Mouse (Mus musculus) lung, embryonic 14.5 days (tissue): ENCODE data around the gene Fam216a. TPM values are rescaled to one million over a fixed set of nuclear protein-coding genes. Genes with fewer than 3 reads are reported as not detected.

ENCODE experiments used
- ATAC-seq: fragments of 200-750 bp; cut with Nextera tagmentation; 2 replicates; pipeline ENCODE4 v1.8.0; 2017; ENCODE audit warnings: mild to moderate bottlenecking, moderate TSS enrichment, moderate library complexity; ENCODE audit not compliant: insufficient read depth
- DNase-seq: peaks from one replicate; pipeline ENCODE4 v3.0.0-alpha.2; 2015
- H3K27ac ChIP-seq: fragments of 300-500 bp; sonication (generic); 2 replicates; pipeline ENCODE4 v1.5.1; 2014; ENCODE audit warnings: low read depth, mild to moderate bottlenecking, moderate library complexity
- H3K27me3 ChIP-seq: fragments of 300-500 bp; sonication (generic); 2 replicates; pipeline ENCODE4 v1.6.1; 2014; ENCODE audit warnings: low read length, control low read depth; ENCODE audit not compliant: insufficient read depth
- H3K36me3 ChIP-seq: fragments of 300-500 bp; sonication (generic); 2 replicates; pipeline ENCODE4 v1.6.1; 2014; ENCODE audit warnings: control low read depth; ENCODE audit not compliant: insufficient read depth
- H3K4me1 ChIP-seq: fragments of 300-500 bp; sonication (generic); 2 replicates; pipeline ENCODE4 v1.6.1; 2014; ENCODE audit warnings: antibody characterized with exemption, control low read depth; ENCODE audit not compliant: insufficient read depth
- H3K4me2 ChIP-seq: fragments of 300-500 bp; sonication (generic); 2 replicates; pipeline ENCODE4 v1.6.1; 2014; ENCODE audit warnings: mild to moderate bottlenecking
- H3K4me3 ChIP-seq: fragments of 300-500 bp; sonication (generic); 2 replicates; pipeline ENCODE4 v1.5.1; 2014; ENCODE audit warnings: low read depth, low read length
- H3K9ac ChIP-seq: fragments of 300-500 bp; sonication (generic); 2 replicates; pipeline ENCODE4 v1.6.1; 2014
- H3K9me3 ChIP-seq: fragments of 300-500 bp; sonication (generic); 2 replicates; pipeline ENCODE4 v1.6.1; 2016; ENCODE audit warnings: low read depth, low read length, control low read depth
- CTCF ChIP-seq: IDR thresholded peaks from 2 replicates; pipeline ENCODE4 v1.5.1; 2016; ENCODE audit warnings: antibody characterized with exemption, low read depth
- WGBS: fragments of 180-500 bp; shearing (Covaris S2); extraction: QIAGEN DNeasy Blood & Tissue Kit; methylation state at CpG from one replicate; pipeline ENCODE4 v1.1.7; 2014; 5-methylcytosine and 5-hydroxymethylcytosine counted together
- polyA plus RNA-seq: library from polyadenylated mRNA; unstranded; fragments of >200 nt; fragmentation: Nextera tagmentation; extraction: Ambion mirVana; gene quantifications from 2 replicates; pipeline ENCODE4 v1.2.1, GENCODE M21; 2014

Gene Fam216a
- polyA plus RNA-seq, 1 experiment from 2014 or later, result 77.3 TPM

DNA sequence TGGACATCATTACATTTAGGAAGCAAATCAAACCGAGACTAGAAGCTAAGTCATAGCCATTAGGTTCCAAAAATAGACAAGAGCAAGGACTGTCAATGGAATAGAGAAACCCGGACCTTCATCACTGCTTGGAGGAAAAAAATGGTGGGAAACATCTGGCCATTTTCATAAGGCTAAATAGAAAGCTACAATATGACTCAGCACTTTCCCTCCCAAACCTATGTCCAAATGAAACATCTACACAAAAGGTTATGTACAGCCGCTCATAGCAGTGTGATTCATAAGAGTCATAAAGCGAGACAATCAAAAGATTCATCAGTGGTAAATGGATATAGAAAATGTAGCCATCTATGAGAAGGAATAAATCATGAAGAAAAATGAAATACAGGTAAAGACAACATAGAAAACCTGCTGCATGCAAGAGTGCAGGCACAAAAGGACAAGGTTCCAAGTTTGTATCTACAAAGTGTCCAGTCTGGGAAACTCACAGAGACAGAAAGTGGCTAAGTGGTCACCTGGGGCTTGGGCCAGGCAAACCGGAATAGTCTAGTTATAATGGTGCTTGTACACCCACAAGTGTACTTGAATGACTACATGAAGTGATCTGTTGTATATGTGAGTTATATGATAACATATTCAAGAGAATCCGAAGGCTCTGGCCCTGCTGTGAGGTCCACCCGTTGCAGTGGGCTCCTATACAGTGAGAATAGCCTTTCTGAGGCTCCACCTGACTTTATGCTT is 35.4 kb downstream of the Fam216a start:
- Histone ChIP-seq H3K9me3 (no peaks in the 10 kb centered on the region), H3K27me3 (no peaks in the 10 kb centered on the region), H3K4me3 (no peak overlapping the region), H3K4me2 (no peak overlapping the region), H3K36me3 (no peaks in the 10 kb centered on the region), H3K9ac (no peak overlapping the region), H3K4me1 (no peaks in the 10 kb centered on the region), H3K27ac (no peak overlapping the region)
- no peak for ATAC-seq
- no peak for DNase-seq
- no peak for TF ChIP-seq CTCF
- 79% methylated on average over 7 of the region's 7 CpGs for WGBS

DNA sequence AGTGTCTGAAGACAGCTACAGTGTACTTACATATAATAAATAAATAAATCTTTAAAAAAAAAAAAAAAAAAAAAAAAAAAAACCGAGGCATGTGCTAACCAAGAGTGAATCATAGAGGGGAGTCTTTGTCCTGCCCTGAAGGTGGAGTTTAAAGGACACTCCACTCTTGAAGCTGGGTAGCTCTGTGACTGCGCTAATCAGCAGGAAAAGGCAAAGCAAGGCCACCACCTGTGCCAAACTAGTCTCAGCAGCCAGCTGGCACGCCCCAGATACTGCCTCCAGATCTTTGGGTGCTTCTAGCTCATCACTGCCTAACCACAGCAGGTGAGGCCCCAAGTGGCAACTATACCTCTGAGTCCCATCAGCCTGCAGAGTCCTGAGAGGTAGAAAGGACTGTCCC is 37.5 kb downstream of the Fam216a start:
- no peak for ATAC-seq
- 66% methylated on average over 3 of the region's 3 CpGs for WGBS

DNA sequence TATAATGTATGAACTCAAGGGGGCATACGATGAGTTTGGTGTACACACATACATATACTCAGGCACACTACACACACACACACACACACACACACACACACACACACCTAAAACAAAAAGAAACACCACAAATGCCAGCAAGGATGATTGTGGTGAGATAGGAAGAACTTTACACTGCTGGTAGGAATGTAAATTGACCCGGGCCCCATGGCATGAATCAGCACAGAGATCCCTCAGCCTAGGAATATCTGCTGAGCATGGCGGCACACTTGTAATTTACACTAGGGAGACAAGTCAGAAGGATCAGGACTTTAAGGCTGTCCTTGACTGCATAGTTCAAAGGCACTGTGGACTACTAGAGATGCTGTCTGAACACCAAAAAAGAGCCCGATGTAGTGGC is 41.9 kb downstream of the Fam216a start:
- Histone ChIP-seq H3K9me3 (no peaks in the 10 kb centered on the region), H3K27me3 (no peaks in the 10 kb centered on the region), H3K4me1 (no peaks in the 10 kb centered on the region), H3K4me2 (no peak overlapping the region), H3K36me3 (peaks cover 8% of the 10 kb centered on the region; the same call in 1 of the 2 replicates), H3K27ac (no peak overlapping the region), H3K9ac (no peak overlapping the region), H3K4me3 (no peak overlapping the region)
- 77% methylated on average over 4 of the region's 4 CpGs for whole genome bisulfite sequencing
- TF ChIP-seq CTCF, result no peak
- DNase-seq (no peak), ATAC-seq (no peak)

More for the DNA sequence above, 37.5 kb downstream of the Fam216a start:
- Histone ChIP-seq H3K4me3 (no peak overlapping the region), H3K36me3 (no peaks in the 10 kb centered on the region), H3K27ac (no peak overlapping the region), H3K9me3 (no peaks in the 10 kb centered on the region), H3K4me2 (no peak overlapping the region), H3K9ac (no peak overlapping the region), H3K27me3 (no peaks in the 10 kb centered on the region), H3K4me1 (no peaks in the 10 kb centered on the region)
- TF ChIP-seq CTCF, result no peak
- no peak for DNase-seq

- 79% methylated on average over 3 of the region's 3 CpGs for WGBS
- Histone ChIP-seq H3K4me1 (no peaks in the 10 kb centered on the region), H3K4me3 (no peak overlapping the region), H3K36me3 (peaks cover 24% of the 10 kb centered on the region), H3K27ac (no peak overlapping the region), H3K9me3 (no peaks in the 10 kb centered on the region), H3K27me3 (no peaks in the 10 kb centered on the region), H3K4me2 (no peak overlapping the region), H3K9ac (no peak overlapping the region)
- no peak for ATAC-seq
- DNase-seq, result no peak
- no peak for TF ChIP-seq CTCF
Observed at GRCm38 (mm10) chr5:122327283-122327682, 44.9 kb downstream of the Fam216a start.

- no peak for ATAC-seq
- no peak for TF ChIP-seq CTCF
- no peak overlapping the region for H3K27ac ChIP-seq
Observed at GRCm38 (mm10) chr5:122325477-122325876, 46.7 kb downstream of the Fam216a start.

DNA sequence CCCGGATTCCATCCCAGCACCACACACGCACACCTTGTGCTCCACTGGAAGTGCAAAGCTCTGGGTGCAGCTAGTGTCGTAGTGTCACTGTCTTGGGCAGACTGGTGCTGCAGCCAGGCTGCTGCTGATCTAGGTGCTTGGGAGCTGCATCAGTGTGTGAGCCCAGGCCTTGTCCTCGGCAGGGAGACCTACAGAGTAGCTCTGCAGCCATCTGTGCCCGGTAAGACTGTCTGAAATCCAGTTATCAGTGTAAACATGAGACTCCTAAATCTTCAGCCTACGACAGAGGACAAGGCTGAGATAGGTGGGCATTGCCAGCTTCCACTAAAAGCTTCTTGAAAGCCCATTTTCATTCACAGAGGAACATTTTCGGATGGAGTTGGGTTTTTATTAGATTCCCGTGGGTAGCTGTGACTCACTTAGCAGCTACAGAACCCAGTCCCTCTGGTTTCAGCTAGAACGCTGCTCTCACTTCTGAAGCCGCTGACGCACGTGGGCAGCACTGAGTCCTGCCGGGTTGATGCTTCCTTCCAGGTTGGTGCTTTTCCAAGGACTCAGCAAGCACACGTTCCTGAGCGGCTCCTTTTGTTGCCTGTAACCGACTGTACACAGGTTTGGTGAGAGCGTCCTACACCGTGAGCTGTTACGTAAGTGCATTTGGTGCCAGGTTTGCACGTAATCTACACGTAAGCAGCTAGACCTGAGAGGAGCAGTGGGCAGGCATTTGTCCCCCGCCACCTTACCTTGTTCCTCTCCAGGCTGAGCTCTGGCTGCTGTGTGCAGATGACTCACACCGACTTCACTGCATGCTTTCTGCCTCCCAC is 47.3 kb downstream of the Fam216a start:
- ATAC-seq (no peak), DNase-seq (no peak)
- Histone ChIP-seq H3K4me2 (no peak overlapping the region), H3K27ac (no peak overlapping the region), H3K9ac (no peak overlapping the region), H3K36me3 (peaks cover 47% of the 10 kb centered on the region), H3K4me3 (no peak overlapping the region), H3K27me3 (no peaks in the 10 kb centered on the region), H3K4me1 (no peaks in the 10 kb centered on the region), H3K9me3 (no peaks in the 10 kb centered on the region)
- 86% methylated on average over 23 of the region's 23 CpGs for WGBS
- no peak for TF ChIP-seq CTCF

More at GRCm38 (mm10) chr5:122325477-122325876, 46.7 kb downstream of the Fam216a start:
- Histone ChIP-seq H3K36me3 (peaks cover 40% of the 10 kb centered on the region), H3K4me1 (no peaks in the 10 kb centered on the region), H3K27me3 (no peaks in the 10 kb centered on the region), H3K4me2 (no peak overlapping the region), H3K9ac (no peak overlapping the region), H3K9me3 (no peaks in the 10 kb centered on the region), H3K4me3 (no peak overlapping the region)
- no peak for DNase-seq
- 80% methylated on average over 8 of the region's 8 CpGs for WGBS

- peaks cover 53% of the 10 kb centered on the region for H3K36me3 ChIP-seq
- H3K4me3 ChIP-seq, result no peak overlapping the region
- H3K4me1 ChIP-seq, result no peaks in the 10 kb centered on the region
- DNase-seq (no peak), ATAC-seq (no peak)
- H3K27ac ChIP-seq, result no peak overlapping the region
- no peak for TF ChIP-seq CTCF
- no peaks in the 10 kb centered on the region for H3K9me3 ChIP-seq
- no peaks in the 10 kb centered on the region for H3K27me3 ChIP-seq
- no peak overlapping the region for H3K4me2 ChIP-seq
- 76% methylated on average over 8 of the region's 8 CpGs for WGBS
- no peak overlapping the region for H3K9ac ChIP-seq
Observed at GRCm38 (mm10) chr5:122323523-122323922, 48.6 kb downstream of the Fam216a start.
